Mouse (Mus musculus) spleen, adult 2 months (tissue): ENCODE measurements around the gene 2810408A11Rik.
A peak's percentile ranks its signal among the peaks of the same experiment; 100 is the strongest.

Experiments used
- CTCF ChIP-seq: fragments of 200-500 bp; IDR thresholded peaks from 2 replicates; pipeline ENCODE4 v1.5.1; 2011; ENCODE audit warnings: mild to moderate bottlenecking, inconsistent platforms; ENCODE audit not compliant: insufficient read depth, insufficient read length, insufficient replicate concordance; ENCODE audit errors: extremely low read depth
- POLR2A ChIP-seq: fragments of 200-500 bp; IDR thresholded peaks from 2 replicates; pipeline ENCODE4 v1.6.1; 2011; ENCODE audit warnings: low read depth, low read length, inconsistent platforms

GRCm38 (mm10) chr11:69880506-69880852, 20.3 kb downstream of the 2810408A11Rik start:
- peak; percentile 82; the same call in 1 of the 2 replicates for TF ChIP-seq CTCF
- TF ChIP-seq POLR2A: no peak
